36 mouse cellular contexts compared by ENCODE assay signal in the genomic region with DNA sequence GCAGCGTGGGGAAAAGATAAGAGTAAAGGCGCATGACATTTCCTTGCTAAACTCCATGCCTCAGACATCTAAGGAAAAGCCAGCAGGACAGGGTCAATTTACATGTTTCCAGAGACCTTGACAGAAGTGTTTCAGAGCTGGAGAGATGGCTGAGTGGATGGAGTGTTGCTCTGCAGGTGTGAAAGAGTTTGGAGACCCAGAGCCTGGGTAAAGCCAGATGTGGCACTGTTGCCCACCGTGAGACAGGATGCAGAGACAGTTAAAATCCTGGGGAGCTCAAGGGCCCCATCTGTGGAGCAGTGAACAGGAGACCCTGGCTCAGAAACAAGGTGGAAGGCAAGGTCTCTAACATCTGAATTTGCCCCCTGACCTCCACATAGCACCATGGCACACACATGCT. TPM values are rescaled to one million over a fixed set of nuclear protein-coding genes. Genes with fewer than 3 reads are reported as not detected.
"Had no signal": no experiment of that assay in that cellular context is flagged by ENCODE, and none has a peak within 500 bp of the region (broad histone marks: within the 10 kb centered on the region; RNA-seq: fewer than 3 reads in every experiment).

No protein-coding gene starts in this region.

- H3K4me1 ChIP-seq: liver, embryonic 12.5 days; liver, embryonic 13.5 days; liver, embryonic 15.5 days; lung, embryonic 15.5 days; midbrain, embryonic 10.5 days; midbrain, embryonic 13.5 days; midbrain, embryonic 15.5 days had no signal

- H3K9ac ChIP-seq: limb, embryonic 12.5 days; limb, embryonic 13.5 days; limb, embryonic 15.5 days; liver, embryonic 12.5 days; liver, embryonic 13.5 days; liver, embryonic 14.5 days; liver, embryonic 15.5 days; liver, postnatal 0 days; lung, embryonic 14.5 days; lung, embryonic 15.5 days; midbrain, embryonic 12.5 days; midbrain, embryonic 13.5 days; midbrain, embryonic 15.5 days had no signal

- H3K4me2 ChIP-seq: limb, embryonic 12.5 days; limb, embryonic 13.5 days; limb, embryonic 15.5 days; liver, embryonic 11.5 days; liver, embryonic 12.5 days; liver, embryonic 13.5 days; liver, embryonic 15.5 days; lung, embryonic 14.5 days; lung, embryonic 15.5 days; midbrain, embryonic 12.5 days; midbrain, embryonic 13.5 days; midbrain, embryonic 15.5 days had no signal

- H3K27me3 ChIP-seq: limb, embryonic 12.5 days; limb, embryonic 13.5 days; limb, embryonic 15.5 days; liver, embryonic 15.5 days; lung, embryonic 15.5 days; midbrain, embryonic 12.5 days; midbrain, embryonic 13.5 days; midbrain, embryonic 15.5 days had no signal

- H3K9me3 ChIP-seq: limb, embryonic 10.5 days; limb, embryonic 12.5 days; limb, embryonic 13.5 days; limb, embryonic 15.5 days; liver, embryonic 12.5 days; liver, embryonic 13.5 days; liver, embryonic 15.5 days; lung, embryonic 15.5 days; midbrain, embryonic 10.5 days; midbrain, embryonic 12.5 days; midbrain, embryonic 13.5 days; midbrain, embryonic 15.5 days had no signal

- ATAC-seq: liver, embryonic 12.5 days; liver, postnatal 0 days; lung, postnatal 0 days; midbrain, embryonic 13.5 days; midbrain, embryonic 15.5 days; midbrain, embryonic 16.5 days had no signal

- H3K4me3 ChIP-seq: left cerebral cortex, adult 2 months; limb, embryonic 10.5 days; limb, embryonic 12.5 days; limb, embryonic 13.5 days; limb, embryonic 15.5 days; liver, embryonic 12.5 days; liver, embryonic 13.5 days; liver, embryonic 15.5 days; lung, embryonic 15.5 days; megakaryocyte, embryonic 14.5 days; midbrain, embryonic 10.5 days; midbrain, embryonic 12.5 days; midbrain, embryonic 13.5 days; midbrain, embryonic 15.5 days; myocyte had no signal

- DNase-seq: left cerebral cortex, postnatal 4 days; liver; liver, embryonic 13.5 days; liver, postnatal 0 days; lung, adult 18-20 months; lung, adult 2 months; lung, embryonic 14.5 days; lung, postnatal 10 days; lung, postnatal 14 days; lung, postnatal 36 days; lung, postnatal 4 days; midbrain, embryonic 14.5 days had no signal

- H3K36me3 ChIP-seq: limb, embryonic 10.5 days; limb, embryonic 12.5 days; limb, embryonic 13.5 days; liver, embryonic 12.5 days; liver, embryonic 13.5 days; liver, embryonic 15.5 days; lung, embryonic 15.5 days; midbrain, embryonic 10.5 days; midbrain, embryonic 12.5 days; midbrain, embryonic 13.5 days; midbrain, embryonic 15.5 days had no signal

- H3K27ac ChIP-seq: left cerebral cortex, adult 2 months; limb, embryonic 10.5 days; limb, embryonic 12.5 days; limb, embryonic 13.5 days; limb, embryonic 15.5 days; liver, embryonic 12.5 days; liver, embryonic 13.5 days; liver, embryonic 14.5 days; liver, embryonic 15.5 days; lung, embryonic 15.5 days; macrophage; midbrain, embryonic 10.5 days; midbrain, embryonic 12.5 days; midbrain, embryonic 13.5 days; midbrain, embryonic 15.5 days had no signal

RNA-seq across cellular contexts. Expression of a gene that starts 19.7 kb away (rescaled TPM):
- total RNA-seq: megakaryocyte progenitor cell, adult 5-6 weeks; megakaryocyte, adult 5-6 weeks; megakaryocyte-erythroid progenitor cell, adult 5-6 weeks; monocyte, adult 5-6 weeks had no signal
- polyA plus RNA-seq: limb, embryonic 11.5 days; macrophage had no signal
